Mouse (Mus musculus): Measurements from ENCODE around the gene Slc3a2.

Gene Slc3a2

DNA sequence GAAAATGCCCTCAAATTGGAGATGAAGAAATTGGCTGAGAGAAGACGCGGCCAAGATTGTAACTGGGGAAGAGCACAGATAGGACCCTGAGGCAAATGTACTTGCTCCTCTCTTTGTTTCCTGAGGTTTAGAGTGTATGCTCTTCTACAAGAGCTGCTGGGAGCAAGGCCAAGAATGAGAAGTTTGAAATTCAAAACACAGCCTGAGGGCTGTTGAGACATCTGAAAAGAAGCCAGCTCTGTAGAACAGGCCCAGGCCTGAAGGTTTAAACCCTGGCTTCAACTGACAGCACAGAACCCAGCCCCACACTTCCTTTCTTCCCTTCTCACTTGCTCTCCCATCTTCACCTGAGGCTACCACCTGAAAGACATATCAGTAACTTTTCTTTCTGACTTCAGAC lies 13.1 kb downstream of the Slc3a2 start:
- DNase-seq (ENCODE audit: inconsistent ontology term): peak; percentile 85

DNA sequence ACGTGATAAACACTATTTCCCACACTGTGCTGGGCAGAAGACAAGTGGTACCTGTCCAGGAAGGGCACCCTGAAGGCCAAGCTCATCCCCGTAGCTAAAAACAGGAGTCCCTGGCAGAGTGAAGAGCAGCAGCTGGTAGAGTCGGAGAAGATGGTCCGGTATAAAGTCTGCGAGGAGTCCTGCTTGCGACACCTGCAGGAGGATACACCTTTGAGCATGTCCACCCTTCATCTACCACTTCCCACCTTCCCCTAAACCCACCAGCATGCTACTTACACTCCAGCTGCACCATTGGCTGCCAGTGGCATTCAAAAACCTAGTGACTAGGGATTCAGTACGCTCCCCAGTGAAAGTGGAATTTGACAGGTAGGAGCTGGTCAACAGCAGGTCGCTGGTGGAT lies 14.2 kb downstream of the Slc3a2 start:
- no peak for DNase-seq (ENCODE audit: inconsistent ontology term)

DNA sequence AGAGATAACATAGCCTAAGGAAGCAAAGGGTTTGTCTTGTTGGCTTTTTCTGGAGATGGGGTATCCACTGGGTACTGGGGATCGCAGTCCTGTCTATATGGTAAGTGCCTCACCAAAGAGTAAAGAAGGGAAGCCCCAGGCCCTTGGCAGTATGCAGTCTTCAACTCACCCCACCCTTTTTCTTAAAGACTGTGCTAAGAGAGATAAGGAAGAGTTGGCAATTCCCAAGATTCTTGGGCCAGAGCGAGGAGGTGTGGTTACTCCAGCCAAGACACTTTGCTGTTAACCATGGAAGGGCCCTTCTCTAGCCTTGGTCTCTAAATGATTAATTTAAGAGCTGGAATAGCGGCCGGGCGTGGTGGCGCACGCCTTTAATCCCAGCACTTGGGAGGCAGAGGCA lies 16.2 kb downstream of the Slc3a2 start:
- no peak for DNase-seq (ENCODE audit: inconsistent ontology term)

DNA sequence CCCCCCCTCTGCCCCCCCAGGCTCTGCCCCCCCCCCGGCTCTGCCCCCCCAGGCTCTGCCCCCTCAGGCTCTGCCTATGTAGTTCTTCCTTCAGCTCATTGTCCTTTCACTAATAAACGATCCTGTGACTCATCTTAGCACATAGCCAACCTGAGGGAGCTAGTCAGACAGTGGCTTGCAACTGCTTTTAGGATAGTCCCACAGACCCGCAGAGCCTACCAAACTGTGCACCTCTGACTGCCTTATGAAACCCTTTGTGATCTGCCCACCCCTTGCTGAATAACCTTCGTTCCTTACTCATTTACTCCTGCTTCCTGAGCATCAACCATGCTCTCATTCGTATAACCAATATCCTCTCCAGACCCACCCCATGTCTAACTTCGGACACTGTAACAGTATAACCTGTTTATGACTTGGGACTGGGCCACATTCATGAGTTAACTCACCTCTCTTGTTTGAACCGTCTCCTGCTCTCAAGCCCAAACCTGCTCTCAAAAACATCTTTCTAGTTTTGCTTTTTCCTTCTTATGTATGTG lies 17.0 kb downstream of the Slc3a2 start:
- DNase-seq (ENCODE audit: inconsistent ontology term): peak; percentile 43

DNA sequence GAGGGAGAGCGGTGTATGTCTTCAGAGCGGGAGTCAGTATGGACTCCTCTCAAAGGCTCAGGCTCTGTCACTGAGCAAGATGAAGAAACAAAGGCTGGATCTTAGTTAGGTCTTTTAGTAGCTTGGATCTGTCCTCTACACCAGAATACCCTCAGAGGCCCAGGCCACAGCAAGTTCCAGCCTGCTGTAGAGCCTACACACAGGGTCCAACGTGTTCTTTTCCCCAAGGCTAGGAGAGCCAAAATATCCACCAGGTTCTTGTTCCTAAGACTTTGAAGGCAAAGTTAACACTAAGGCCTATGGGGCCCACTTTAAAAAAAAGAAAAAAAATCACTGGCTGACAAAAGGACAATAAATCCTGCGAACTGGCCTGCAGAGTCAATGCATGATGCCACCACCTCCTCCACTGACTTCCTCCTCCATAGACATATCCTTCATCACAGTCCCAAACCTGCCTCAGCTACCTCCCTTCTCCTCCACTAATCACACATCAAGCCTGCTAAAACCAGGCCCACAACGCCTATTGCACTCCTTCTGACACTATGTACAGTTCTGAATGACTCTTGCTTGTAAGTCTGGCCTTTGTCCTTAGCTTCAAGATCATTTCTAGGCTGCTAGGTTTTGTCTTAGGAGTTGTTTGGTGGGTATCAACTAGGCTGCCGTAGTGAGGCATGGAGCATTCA lies 18.0 kb downstream of the Slc3a2 start:
- peak; percentile 29 for DNase-seq (ENCODE audit: inconsistent ontology term)

DNA sequence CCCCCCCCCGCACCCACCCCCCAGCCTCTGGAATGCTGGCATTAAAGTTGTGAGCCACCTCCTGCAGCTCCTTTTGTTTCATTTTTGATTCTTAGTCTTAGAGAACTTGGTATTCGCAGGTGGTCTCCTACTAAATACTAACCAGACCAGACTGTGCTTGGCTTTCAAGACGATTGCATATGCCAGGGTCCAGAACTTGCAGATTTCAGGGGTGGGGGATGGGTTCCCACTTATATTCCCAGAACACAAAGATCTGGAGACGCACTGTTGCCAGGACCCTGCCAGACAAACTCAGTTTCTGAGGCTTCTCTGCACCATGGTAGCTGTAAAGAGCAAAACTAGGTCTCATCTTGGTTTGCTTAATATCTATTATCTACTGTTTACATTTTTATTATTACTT lies 19.6 kb downstream of the Slc3a2 start:
- DNase-seq (ENCODE audit: inconsistent ontology term): peak; percentile 39

DNA sequence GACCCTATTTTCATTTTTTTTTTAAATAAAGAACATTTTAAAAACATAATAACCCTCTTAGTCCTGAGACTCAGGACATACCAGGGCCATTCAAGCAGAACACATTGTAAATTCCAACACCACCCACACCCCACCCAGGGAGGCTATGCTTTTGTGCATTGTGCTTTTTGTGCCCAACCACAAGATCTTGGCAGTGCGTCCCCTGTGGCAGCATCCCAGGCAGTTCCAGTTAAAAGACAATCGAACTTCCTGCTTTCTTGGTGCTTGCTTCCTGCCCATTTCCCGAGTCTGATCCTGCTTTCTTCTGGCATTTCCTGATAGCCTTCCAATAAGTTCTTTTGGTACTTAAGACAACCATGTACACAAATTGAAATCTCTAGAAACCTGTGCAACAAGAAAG lies 20.7 kb downstream of the Slc3a2 start:
- DNase-seq (ENCODE audit: inconsistent ontology term): peak; percentile 99

DNA sequence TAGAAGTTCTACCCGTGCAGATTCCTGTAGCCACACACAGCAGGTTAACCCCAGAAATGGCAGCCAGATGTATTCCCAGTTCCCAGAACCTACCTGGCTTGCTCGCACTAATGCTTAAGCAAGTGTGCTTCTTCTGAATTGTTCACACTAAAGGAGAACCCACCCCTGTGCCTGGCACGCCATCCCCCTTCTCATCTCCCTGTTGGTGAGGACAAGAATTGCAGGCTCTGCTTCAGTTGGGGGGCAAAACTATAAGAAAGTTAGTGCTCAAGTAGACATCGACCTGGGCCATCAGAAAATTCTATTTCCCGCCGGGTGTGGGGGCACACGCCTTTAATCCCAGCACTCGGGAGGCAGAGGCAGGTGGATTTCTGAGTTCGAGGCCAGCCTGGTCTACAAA lies 23.5 kb downstream of the Slc3a2 start:
- DNase-seq (ENCODE audit: inconsistent ontology term): no peak

DNA sequence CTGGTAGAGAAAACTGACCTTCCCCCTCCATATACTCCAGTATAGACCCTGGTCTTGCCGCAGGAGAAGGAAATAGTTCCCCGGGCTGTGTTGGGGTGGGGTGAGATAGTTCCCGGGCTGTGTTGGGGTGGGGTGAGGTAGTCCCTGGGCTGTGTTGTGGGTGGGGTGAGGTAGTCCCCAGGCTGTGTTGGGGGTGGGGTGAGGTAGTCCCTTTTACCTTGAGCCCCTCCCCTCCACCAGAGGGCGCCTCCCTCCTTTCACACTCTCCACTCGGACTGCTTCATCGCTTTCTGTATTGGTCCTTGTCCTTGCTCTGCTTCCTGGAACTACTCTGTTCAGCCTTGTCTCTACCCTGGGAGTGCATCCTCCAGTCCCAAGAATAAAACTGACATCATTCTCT lies 27.8 kb downstream of the Slc3a2 start:
- peak; percentile 25 for DNase-seq (ENCODE audit: inconsistent ontology term)

DNA sequence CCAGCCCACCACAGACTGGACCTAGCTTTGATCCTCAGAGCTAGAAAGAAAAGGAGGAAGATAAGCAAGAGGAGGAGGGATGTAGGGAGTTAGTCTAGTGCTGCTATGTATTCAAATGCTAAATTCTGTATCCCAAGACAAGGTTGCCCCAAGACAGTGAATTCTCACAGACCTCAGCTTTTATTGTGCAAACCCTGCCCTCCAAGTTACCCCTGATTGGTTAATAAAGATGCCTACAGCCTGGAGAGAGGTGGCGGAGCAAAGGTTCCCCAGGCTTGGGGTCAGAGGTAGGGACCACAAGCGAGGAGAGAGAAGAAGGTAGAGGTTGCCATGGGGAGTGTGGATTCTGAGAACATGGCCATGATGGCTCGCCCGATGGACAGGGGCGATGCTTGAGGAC lies 30.4 kb downstream of the Slc3a2 start:
- no peak for DNase-seq (ENCODE audit: inconsistent ontology term)

DNA sequence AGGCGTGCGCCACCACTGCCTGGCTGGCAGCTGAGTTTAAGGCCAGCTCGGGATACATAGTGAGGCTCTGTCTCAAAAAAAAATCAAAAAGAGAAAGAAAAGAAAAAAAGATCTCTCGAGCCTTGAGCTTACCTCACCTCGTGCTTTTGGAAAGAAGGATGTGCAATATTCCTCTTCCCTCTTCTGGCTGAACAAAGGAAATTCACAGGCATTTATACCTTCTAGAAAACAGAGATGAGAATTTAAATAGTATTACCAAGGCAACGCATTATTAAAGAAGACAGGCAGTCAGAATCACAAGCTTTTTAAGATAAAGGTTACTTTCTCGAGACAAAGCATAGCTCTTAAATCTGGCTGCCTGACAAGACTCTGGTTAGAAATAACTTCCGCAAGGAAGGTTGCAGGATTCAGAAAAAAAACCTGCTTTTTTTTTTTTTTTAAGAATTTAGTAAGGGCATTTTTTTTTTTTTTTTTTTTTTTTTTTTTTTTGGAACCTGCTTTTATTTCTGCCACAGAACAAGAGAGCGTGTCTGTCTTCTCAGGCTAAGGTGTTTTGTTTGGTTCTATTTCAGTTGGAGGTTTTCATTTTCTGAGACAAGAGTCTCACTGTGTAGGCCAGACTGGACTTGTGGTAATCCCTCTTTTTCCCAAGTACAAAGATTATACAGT lies 31.2 kb downstream of the Slc3a2 start:
- no peak for DNase-seq (ENCODE audit: inconsistent ontology term)

DNA sequence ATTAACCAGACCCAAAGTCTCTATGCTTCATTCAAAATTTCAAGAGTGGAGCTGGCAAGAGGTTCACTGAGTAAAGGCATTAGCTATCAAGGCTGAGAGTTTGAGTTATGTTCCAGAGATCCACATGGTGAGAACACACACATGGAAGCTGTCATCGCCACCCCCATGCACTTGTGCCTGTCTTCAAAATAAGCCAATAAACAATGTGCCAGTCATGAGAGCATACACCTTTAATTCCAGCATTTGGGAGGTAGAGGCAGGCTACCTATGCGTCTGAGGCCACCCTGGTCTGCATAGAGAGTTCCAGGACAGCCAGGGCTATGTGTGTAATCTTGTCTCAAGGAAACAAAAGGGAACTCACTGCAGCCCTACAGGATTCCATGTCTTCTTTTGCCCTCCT lies 39.5 kb downstream of the Slc3a2 start:
- DNase-seq (ENCODE audit: inconsistent ontology term): no peak

DNA sequence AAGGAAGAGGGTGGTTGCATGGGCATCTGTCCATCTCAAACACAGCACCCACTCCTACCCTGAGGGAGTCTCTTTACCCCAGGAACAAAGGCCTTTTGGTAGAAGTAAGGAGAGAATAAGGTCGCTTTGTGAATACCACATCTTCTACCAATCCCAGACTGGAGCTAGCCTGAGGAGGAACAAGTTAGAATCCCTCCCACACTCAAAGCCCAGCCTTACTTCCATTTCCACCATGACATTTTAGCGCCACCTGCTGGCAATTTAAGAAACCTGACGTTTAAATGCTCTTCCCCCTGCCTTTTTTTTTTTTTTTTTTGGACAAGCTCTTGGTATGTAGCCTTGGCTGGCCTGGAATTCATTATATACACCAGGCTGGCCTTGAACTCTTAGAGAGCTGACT lies 40.2 kb downstream of the Slc3a2 start:
- DNase-seq (ENCODE audit: inconsistent ontology term): peak; percentile 76

DNA sequence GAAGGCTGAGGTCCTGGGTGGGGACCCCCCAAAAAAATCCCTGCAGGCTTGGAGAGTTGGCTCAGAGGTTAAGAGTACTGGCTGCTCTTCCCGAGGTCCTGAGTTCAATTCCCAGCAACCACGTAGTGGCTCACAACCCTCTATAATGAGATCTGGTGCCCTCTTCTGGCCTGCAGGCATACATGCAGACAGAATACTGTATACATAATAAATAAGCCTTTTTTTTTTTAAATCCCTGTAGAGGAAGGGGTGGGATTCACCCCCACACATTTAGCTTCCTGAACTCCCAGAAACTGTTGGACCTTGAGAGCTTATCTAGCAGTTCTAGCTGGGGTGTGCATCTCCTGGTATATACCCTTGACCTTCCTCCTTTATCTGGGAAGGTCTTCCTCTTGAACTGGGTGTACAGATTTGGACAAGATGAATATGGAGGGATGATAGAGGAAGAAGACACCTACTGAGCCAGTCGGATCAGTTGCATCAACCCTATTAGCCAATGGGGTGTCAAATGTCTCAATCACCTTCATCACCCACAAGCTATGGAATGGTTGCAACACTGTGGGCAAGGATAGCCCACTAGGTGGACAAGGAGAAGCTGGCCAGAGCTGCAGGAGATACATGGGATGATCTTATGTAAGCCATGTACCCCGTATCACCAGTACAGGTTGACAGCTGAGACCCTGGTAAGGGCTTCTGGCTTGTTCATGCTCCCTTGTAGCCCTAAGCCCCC lies 41.4 kb downstream of the Slc3a2 start:
- DNase-seq (ENCODE audit: inconsistent ontology term): no peak

DNA sequence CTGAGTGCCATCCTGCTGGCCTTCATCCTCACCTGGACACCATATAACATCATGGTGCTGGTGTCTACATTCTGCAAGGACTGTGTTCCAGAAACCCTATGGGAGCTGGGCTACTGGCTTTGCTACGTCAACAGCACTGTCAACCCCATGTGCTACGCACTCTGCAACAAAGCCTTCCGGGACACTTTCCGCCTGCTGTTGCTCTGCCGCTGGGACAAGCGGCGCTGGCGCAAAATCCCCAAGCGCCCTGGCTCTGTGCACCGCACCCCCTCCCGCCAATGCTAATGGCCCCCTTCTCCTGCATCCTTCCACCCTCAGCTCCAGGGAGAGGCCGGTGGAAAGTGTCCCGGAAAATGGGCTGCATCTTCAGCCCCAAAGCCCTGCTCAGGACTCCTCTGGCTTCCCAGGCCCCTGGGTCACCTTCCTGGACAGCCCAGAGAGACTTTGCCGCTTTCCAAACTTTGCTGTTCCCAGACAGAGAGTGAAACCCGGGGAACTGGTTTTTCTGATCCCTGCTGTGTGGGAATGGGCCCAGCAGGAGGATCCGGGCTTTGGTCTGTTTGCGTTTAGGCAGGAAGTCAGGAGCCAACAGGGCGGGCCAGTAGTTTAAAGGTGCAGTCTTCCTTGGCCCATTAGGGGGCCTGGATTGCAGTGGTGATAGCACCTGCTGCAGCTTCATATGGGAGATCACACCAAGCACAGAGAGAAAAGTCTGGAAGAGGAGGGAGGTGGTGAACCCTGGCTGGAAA lies 44.0 kb downstream of the Slc3a2 start:
- no peak for DNase-seq (ENCODE audit: inconsistent ontology term)

DNA sequence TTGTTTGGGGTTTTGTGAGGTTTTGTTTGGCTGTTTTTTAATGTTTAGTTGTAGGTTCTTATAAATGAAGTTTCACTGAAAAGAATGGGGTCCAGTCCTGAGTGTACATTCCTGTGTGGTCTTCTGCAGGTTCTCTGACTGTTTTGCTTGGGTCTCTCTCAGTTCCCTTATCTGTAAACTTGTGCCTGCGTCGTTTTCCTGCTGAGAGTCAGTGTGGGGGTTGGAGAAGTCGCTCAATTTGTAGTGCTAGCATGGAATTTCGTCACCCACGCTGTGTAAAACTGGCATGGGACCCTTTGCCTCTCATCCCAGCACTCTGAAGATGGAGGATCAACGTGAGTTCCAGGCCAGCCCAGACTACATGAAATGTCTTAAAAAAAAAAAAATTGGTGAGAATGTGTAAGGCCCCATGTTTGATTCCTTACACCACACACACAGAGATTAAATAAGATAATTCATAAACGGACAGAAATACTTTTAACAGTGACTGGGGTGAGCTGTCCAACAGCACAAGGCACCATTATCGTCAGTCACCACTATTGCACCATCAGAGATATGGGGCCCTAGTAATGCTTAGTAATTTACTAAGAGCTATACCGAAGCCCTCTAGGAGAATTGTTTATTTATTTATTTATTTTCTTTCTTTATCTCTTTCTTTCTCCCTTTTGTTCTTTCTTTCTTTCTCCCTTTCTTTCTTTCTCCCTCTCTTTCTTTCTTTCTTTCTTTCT lies 49.7 kb downstream of the Slc3a2 start:
- no peak for DNase-seq (ENCODE audit: inconsistent ontology term)

DNA sequence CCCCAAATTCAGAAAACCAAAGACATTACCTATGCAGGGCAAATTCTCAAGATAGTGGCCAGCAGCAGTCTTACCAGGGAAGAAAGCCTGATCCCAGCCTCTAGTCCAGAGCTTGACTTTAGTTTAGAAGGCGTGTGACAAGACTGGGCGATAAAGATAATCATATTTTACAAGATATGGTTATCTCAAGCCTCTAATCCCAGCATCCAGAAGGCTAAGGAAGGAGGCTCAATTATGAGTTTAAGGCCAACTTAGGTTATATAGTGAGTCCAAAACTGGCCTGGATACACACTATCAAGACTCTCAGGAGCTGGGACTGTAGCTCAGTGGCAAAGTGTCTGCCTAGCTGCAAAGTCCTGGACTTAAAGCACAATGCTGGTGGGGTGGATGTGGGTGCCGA lies 50.3 kb downstream of the Slc3a2 start:
- DNase-seq (ENCODE audit: inconsistent ontology term): no peak

DNA sequence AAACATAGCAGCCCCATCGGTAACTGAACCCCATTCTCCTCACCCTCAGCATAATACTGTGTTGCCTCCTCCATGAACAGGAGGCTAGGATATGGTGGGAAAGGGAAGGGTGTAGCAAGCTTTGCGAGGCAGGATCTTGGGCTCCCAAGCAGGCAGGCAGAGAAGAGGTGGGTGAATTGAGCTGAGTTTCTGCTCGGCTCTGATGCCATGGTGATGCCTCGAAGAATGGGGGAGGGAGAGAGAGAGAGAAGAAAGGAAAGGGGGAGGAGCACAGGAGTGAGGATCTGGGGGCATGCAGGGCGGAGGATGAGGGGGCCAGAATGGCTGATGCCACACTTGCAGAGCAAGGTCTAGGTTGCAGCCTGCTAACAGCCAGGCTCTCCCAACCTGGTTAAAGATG lies 57.4 kb downstream of the Slc3a2 start:
- DNase-seq (ENCODE audit: inconsistent ontology term): no peak

DNA sequence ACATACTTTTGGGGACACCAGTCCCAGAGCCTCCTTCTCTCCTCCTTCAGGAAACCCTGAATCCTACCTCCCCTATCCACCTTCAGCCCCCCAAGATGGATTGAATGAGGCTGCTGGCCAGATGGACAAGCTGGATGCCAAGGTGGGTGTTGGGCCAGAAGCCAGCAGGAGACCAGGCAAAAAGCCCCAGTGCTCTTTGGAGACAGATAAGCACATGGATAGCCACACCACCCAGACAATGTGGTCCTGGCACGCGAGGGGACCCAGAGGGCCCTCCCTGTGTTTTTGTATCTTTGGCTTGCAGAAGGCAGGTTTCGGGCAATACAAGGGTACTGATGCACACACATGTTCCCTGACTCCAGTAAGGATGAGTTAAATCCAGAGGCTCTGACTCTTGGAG lies 58.3 kb downstream of the Slc3a2 start:
- DNase-seq (ENCODE audit: inconsistent ontology term): no peak

DNA sequence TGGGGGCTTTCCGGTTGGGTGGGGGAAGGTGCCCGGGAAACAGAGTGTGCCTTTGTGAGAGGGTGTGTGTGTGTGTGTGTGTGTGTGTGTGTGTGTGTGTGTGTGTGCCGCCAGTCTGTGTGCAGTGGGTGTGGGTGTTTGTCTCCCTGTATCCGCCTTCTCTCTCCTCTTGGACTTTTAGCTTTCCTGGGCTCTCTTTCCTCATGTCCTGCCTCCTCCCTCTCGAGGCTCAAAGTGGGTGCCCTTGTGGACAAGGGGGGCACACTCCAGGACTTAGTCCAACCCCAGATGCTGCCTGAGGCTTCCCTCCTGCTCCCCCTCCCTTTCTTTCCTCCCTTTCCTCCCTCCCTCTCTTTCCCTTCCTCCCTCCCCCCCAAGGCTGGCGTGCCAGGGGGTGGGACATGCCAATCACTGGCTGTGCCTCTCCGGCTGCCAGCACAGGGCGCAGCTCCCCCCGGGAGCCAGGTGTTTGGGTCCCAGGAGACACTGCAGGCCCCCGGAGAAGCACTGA lies 59.2 kb downstream of the Slc3a2 start:
- DNase-seq (ENCODE audit: inconsistent ontology term): no peak

DNA sequence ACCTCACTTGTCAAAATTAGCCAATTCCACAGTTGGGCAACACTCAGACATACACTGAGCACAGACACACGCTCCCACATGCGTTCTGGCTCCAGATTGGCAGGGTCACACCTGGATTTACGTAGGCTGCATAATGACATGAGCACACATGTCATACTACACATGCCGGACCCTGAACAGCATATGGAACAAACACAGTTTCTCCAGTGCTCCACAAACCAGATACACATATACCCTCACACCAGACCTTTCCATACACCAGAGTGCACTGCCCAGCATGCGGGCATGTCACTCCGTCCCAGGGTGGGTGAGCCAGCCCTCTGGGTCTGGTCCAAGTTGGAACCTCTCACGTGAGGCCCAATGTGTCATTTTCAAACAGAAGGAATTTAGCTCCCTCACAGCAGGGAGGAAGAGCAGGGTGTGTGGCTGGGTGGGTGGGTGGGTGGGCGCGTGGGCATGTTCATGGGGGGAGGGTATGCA lies 59.8 kb downstream of the Slc3a2 start, which contains the start of gene Chrm1:
Gene Chrm1, plus strand, starts transcription at position 430 of the 480 bp plus-strand sequence.
- no peak for DNase-seq (ENCODE audit: inconsistent ontology term)

Measured in Muller cell, postnatal 12 days (primary cell).